Mouse (Mus musculus) kidney, adult 2 months (tissue): ENCODE measurements around the gene Anxa11.

Experiments
- CTCF ChIP-seq: fragments of 200-500 bp; conservative IDR thresholded peaks from 2 replicates; pipeline ENCODE4 v1.5.1; 2011; ENCODE audit warnings: low read depth, mild to moderate bottlenecking, control low read depth, low read length, moderate library complexity, mixed read lengths; ENCODE audit not compliant: insufficient read depth, insufficient read length
- POLR2A ChIP-seq: fragments of 200-500 bp; IDR thresholded peaks from one replicate; pipeline ENCODE4 v1.6.1; 2011; ENCODE audit warnings: low read depth, low read length, control low read depth

- TF ChIP-seq CTCF (no peak), POLR2A (no peak)
Measured at GRCm38 (mm10) chr14:25840961-25841360, 995 bp upstream of the Anxa11 start.
